Mouse (Mus musculus): ENCODE data around the gene Abca17.

GRCm38 (mm10) chr17:24383789-24384188 is 32.9 kb upstream of the Abca17 start:
- TF ChIP-seq POLR2A (IDR thresholded peaks at IDR 0.05; ENCODE audit: insufficient read depth, low read depth, low read length) = no peak
- TF ChIP-seq CTCF (IDR thresholded peaks at IDR 0.05; ENCODE audit: insufficient read depth, low read depth, low read length) = no peak
